Mouse (Mus musculus) heart, adult 2 months (tissue): ENCODE results near the gene Agl.

Source experiments
- CTCF ChIP-seq: fragments of 200-600 bp; IDR thresholded peaks from 2 replicates; pipeline ENCODE4 v1.8.1; 2022; ENCODE audit warnings: antibody characterized with exemption, mild to moderate bottlenecking, moderate library complexity
- POLR2A ChIP-seq: fragments of 200-500 bp; IDR thresholded peaks from 2 replicates; pipeline ENCODE4 v1.6.1; 2011; ENCODE audit warnings: mild to moderate bottlenecking, low read depth, low read length, control low read depth; ENCODE audit not compliant: insufficient read depth

- TF ChIP-seq CTCF = no peak
- TF ChIP-seq POLR2A = no peak
These were observed 42.4 kb upstream of the Agl start for GRCm38 (mm10) chr3:116850376-116850775.
